Mouse (Mus musculus): ENCODE data around the gene Wdsub1. TPM values are rescaled to one million over a fixed set of nuclear protein-coding genes. Genes with fewer than 3 reads are reported as not detected.

Wdsub1 gene
- total RNA-seq, 2 experiments from 2014 or later = 22.6 to 23.7 TPM

- TF ChIP-seq CTCF (conservative IDR thresholded peaks at IDR 0.05) = no peak
- Histone ChIP-seq H3K27ac (peak overlapping the region; percentile 61; the same call in 1 of the 2 replicates), H3K4me3 (no peak overlapping the region)
- DNase-seq (ENCODE audit: low spot score in 2 of 2) = no peak
These were observed 43.6 kb downstream of the Wdsub1 start for GRCm38 (mm10) chr2:59838825-59839224.

GRCm38 (mm10) chr2:59831831-59832230 lies 50.6 kb downstream of the Wdsub1 start:
- no peak for TF ChIP-seq CTCF (conservative IDR thresholded peaks at IDR 0.05)
- H3K27ac ChIP-seq = no peak overlapping the region
- no peak overlapping the region for H3K4me3 ChIP-seq
- DNase-seq (ENCODE audit: low spot score in 2 of 2) = no peak

GRCm38 (mm10) chr2:59830940-59831339 lies 51.5 kb downstream of the Wdsub1 start:
- no peak overlapping the region for H3K4me3 ChIP-seq
- H3K27ac ChIP-seq = peak overlapping the region; percentile 83; the same call in 1 of the 2 replicates
- TF ChIP-seq CTCF (conservative IDR thresholded peaks at IDR 0.05) = no peak
- no peak for DNase-seq (ENCODE audit: low spot score in 2 of 2)

GRCm38 (mm10) chr2:59830151-59830550 lies 52.2 kb downstream of the Wdsub1 start:
- peak; percentile 44 for TF ChIP-seq CTCF (conservative IDR thresholded peaks at IDR 0.05)
- Histone ChIP-seq H3K4me3 (no peak overlapping the region), H3K27ac (peak overlapping the region; percentile 83)
- no peak for DNase-seq (ENCODE audit: low spot score in 2 of 2)

GRCm38 (mm10) chr2:59829718-59830117 lies 52.7 kb downstream of the Wdsub1 start:
- TF ChIP-seq CTCF (conservative IDR thresholded peaks at IDR 0.05) = no peak
- Histone ChIP-seq H3K4me3 (no peak overlapping the region), H3K27ac (peak overlapping the region; percentile 83)
- DNase-seq (ENCODE audit: low spot score in 2 of 2) = no peak

GRCm38 (mm10) chr2:59828777-59829508 lies 53.4 kb downstream of the Wdsub1 start:
- H3K27ac ChIP-seq = peak overlapping the region; percentile 83
- no peak for DNase-seq (ENCODE audit: low spot score in 2 of 2)
- no peak for TF ChIP-seq CTCF (conservative IDR thresholded peaks at IDR 0.05)
- H3K4me3 ChIP-seq = no peak overlapping the region

- peak in 1 of 2 experiments; percentile 55 for DNase-seq (ENCODE audit: low spot score in 2 of 2)
- H3K27ac ChIP-seq = peak overlapping the region; percentile 83
- TF ChIP-seq CTCF (conservative IDR thresholded peaks at IDR 0.05) = no peak
- H3K4me3 ChIP-seq = no peak overlapping the region
These were observed 54.2 kb downstream of the Wdsub1 start for GRCm38 (mm10) chr2:59828103-59828655.

- Histone ChIP-seq H3K4me3 (no peak overlapping the region), H3K27ac (peak overlapping the region; percentile 82; the same call in 1 of the 2 replicates)
- DNase-seq (ENCODE audit: low spot score in 2 of 2) = no peak
- TF ChIP-seq CTCF (conservative IDR thresholded peaks at IDR 0.05) = no peak
These were observed 57.0 kb downstream of the Wdsub1 start for GRCm38 (mm10) chr2:59825380-59825779.

- peak overlapping the region; percentile 82 for H3K27ac ChIP-seq
- no peak overlapping the region for H3K4me3 ChIP-seq
- TF ChIP-seq CTCF (conservative IDR thresholded peaks at IDR 0.05) = no peak
- DNase-seq (ENCODE audit: low spot score in 2 of 2) = no peak
These were observed 58.1 kb downstream of the Wdsub1 start for GRCm38 (mm10) chr2:59824289-59824688.

- DNase-seq (ENCODE audit: low spot score in 2 of 2) = no peak
- no peak for TF ChIP-seq CTCF (conservative IDR thresholded peaks at IDR 0.05)
- no peak overlapping the region for H3K27ac ChIP-seq
- no peak overlapping the region for H3K4me3 ChIP-seq
These were observed 61.3 kb downstream of the Wdsub1 start for GRCm38 (mm10) chr2:59821044-59821443.

- no peak for TF ChIP-seq CTCF (conservative IDR thresholded peaks at IDR 0.05)
- Histone ChIP-seq H3K4me3 (no peak overlapping the region), H3K27ac (no peak overlapping the region)
These were observed 62.3 kb downstream of the Wdsub1 start for GRCm38 (mm10) chr2:59820088-59820487.

GRCm38 (mm10) chr2:59819415-59819814 lies 63.0 kb downstream of the Wdsub1 start:
- no peak for DNase-seq (ENCODE audit: low spot score in 2 of 2)
- Histone ChIP-seq H3K4me3 (no peak overlapping the region), H3K27ac (no peak overlapping the region)
- TF ChIP-seq CTCF (conservative IDR thresholded peaks at IDR 0.05) = no peak

More at GRCm38 (mm10) chr2:59820088-59820487, 62.3 kb downstream of the Wdsub1 start:
- no peak for DNase-seq (ENCODE audit: low spot score in 2 of 2)

GRCm38 (mm10) chr2:59818663-59819062 lies 63.7 kb downstream of the Wdsub1 start:
- H3K4me3 ChIP-seq = no peak overlapping the region
- no peak for DNase-seq (ENCODE audit: low spot score in 2 of 2)
- TF ChIP-seq CTCF (conservative IDR thresholded peaks at IDR 0.05) = no peak
- no peak overlapping the region for H3K27ac ChIP-seq

GRCm38 (mm10) chr2:59814997-59815396 lies 67.4 kb downstream of the Wdsub1 start:
- no peak overlapping the region for H3K27ac ChIP-seq
- no peak for TF ChIP-seq CTCF (conservative IDR thresholded peaks at IDR 0.05)
- no peak overlapping the region for H3K4me3 ChIP-seq
- no peak for DNase-seq (ENCODE audit: low spot score in 2 of 2)

Data from layer of hippocampus, adult 2 months (tissue).